Mouse (Mus musculus): ENCODE results near the gene Fbf1. TPM values are rescaled to one million over a fixed set of nuclear protein-coding genes. Genes with fewer than 3 reads are reported as not detected.

The Fbf1 gene
- total RNA-seq, 2 experiments from 2014 or later = 88.7 to 94.7 TPM

GRCm38 (mm10) chr11:116117241-116117640 lies 50.7 kb downstream of the Fbf1 start:
- intact Hi-C loops (cut with DNase I) = no loop called here
- DNase-seq (ENCODE audit: low spot score in 2 of 2) = no peak

- intact Hi-C loops (cut with DNase I) = no loop called here
- DNase-seq (ENCODE audit: low spot score in 2 of 2) = no peak
Observed at GRCm38 (mm10) chr11:116111611-116112203, 56.3 kb downstream of the Fbf1 start.

GRCm38 (mm10) chr11:116111067-116111466 lies 56.9 kb downstream of the Fbf1 start:
- no peak for DNase-seq (ENCODE audit: low spot score in 2 of 2)
- intact Hi-C loops (cut with DNase I) = no loop called here

- no peak for DNase-seq (ENCODE audit: low spot score in 2 of 2)
- intact Hi-C loops (cut with DNase I) = no loop called here
Observed at GRCm38 (mm10) chr11:116110540-116110939, 57.4 kb downstream of the Fbf1 start.

- no peak for DNase-seq (ENCODE audit: low spot score in 2 of 2)
- intact Hi-C loops (cut with DNase I) = no loop called here
Observed at GRCm38 (mm10) chr11:116110131-116110530, 57.8 kb downstream of the Fbf1 start.

GRCm38 (mm10) chr11:116109441-116110081 lies 58.4 kb downstream of the Fbf1 start:
- intact Hi-C loops (cut with DNase I) = no loop called here
- no peak for DNase-seq (ENCODE audit: low spot score in 2 of 2)

- intact Hi-C loops (cut with DNase I) = no loop called here
- DNase-seq (ENCODE audit: low spot score in 2 of 2) = no peak
Observed at GRCm38 (mm10) chr11:116108464-116109137, 59.4 kb downstream of the Fbf1 start.

- intact Hi-C loops (cut with DNase I) = no loop called here
- DNase-seq (ENCODE audit: low spot score in 2 of 2) = no peak
Observed at GRCm38 (mm10) chr11:116107777-116108285, 60.1 kb downstream of the Fbf1 start.

- DNase-seq (ENCODE audit: low spot score in 2 of 2) = no peak
Observed at GRCm38 (mm10) chr11:116106963-116107776, 60.8 kb downstream of the Fbf1 start.

GRCm38 (mm10) chr11:116106154-116106962 lies 61.6 kb downstream of the Fbf1 start:
- intact Hi-C loops (cut with DNase I) = no loop called here
- DNase-seq (ENCODE audit: low spot score in 2 of 2) = no peak

More at GRCm38 (mm10) chr11:116106963-116107776, 60.8 kb downstream of the Fbf1 start:
- intact Hi-C loops (cut with DNase I) = no loop called here

GRCm38 (mm10) chr11:116105065-116105464 lies 62.9 kb downstream of the Fbf1 start:
- intact Hi-C loops (cut with DNase I) = no loop called here
- DNase-seq (ENCODE audit: low spot score in 2 of 2) = no peak

GRCm38 (mm10) chr11:116104006-116104646 lies 63.8 kb downstream of the Fbf1 start:
- DNase-seq (ENCODE audit: low spot score in 2 of 2) = no peak
- intact Hi-C loops (cut with DNase I) = no loop called here

- intact Hi-C loops (cut with DNase I) = no loop called here
- no peak for DNase-seq (ENCODE audit: low spot score in 2 of 2)
Observed at GRCm38 (mm10) chr11:116103572-116103971, 64.4 kb downstream of the Fbf1 start.

- intact Hi-C loops (cut with DNase I) = no loop called here
- DNase-seq (ENCODE audit: low spot score in 2 of 2) = no peak
Observed at GRCm38 (mm10) chr11:116102472-116102871, 65.5 kb downstream of the Fbf1 start.

- DNase-seq (ENCODE audit: low spot score in 2 of 2) = no peak
- intact Hi-C loops (cut with DNase I) = no loop called here
Observed at GRCm38 (mm10) chr11:116101931-116102381, 66.0 kb downstream of the Fbf1 start.

- no peak for DNase-seq (ENCODE audit: low spot score in 2 of 2)
- intact Hi-C loops (cut with DNase I) = no loop called here
Observed at GRCm38 (mm10) chr11:116100839-116101238, 67.1 kb downstream of the Fbf1 start.

- DNase-seq (ENCODE audit: low spot score in 2 of 2) = no peak
- intact Hi-C loops (cut with DNase I) = no loop called here
Observed at GRCm38 (mm10) chr11:116100385-116100784, 67.6 kb downstream of the Fbf1 start.

GRCm38 (mm10) chr11:116099462-116099861 lies 68.5 kb downstream of the Fbf1 start:
- no peak for DNase-seq (ENCODE audit: low spot score in 2 of 2)
- intact Hi-C loops (cut with DNase I) = no loop called here

Measured in left cerebral cortex, postnatal 14 days (tissue).